Mouse (Mus musculus): ENCODE measurements at regions not wholly inside any gene's neighbourhood (a gene's known extent, or its start where the extent isn't known, plus 50 kb on each side); places are given as distances from the start of the nearest gene placed in this dataset.

- DNase-seq (ENCODE audit: low spot score in 2 of 2): peak in 1 of 2 experiments; percentile 3
Measured at GRCm38 (mm10) chr4:10774557-10775215, 99.6 kb upstream of the 2610301B20Rik start.

GRCm38 (mm10) chr4:10786701-10787100, 87.6 kb upstream of the 2610301B20Rik start:
- DNase-seq (ENCODE audit: low spot score in 2 of 2): no peak

- no peak for DNase-seq (ENCODE audit: low spot score in 2 of 2)
Measured at GRCm38 (mm10) chr4:10788306-10788705, 86.0 kb upstream of the 2610301B20Rik start.

- DNase-seq (ENCODE audit: low spot score in 2 of 2): peak; percentile 4 to 18
Measured at GRCm38 (mm10) chr4:10789141-10789540, 85.2 kb upstream of the 2610301B20Rik start.

- no peak for DNase-seq (ENCODE audit: low spot score in 2 of 2)
Measured at GRCm38 (mm10) chr4:10792628-10793027, 81.7 kb upstream of the 2610301B20Rik start.

- no peak for DNase-seq (ENCODE audit: low spot score in 2 of 2)
Measured at GRCm38 (mm10) chr4:10794471-10794870, 79.8 kb upstream of the 2610301B20Rik start.

- DNase-seq (ENCODE audit: low spot score in 2 of 2): no peak
Measured at GRCm38 (mm10) chr4:10800780-10801553, 73.3 kb upstream of the 2610301B20Rik start.

GRCm38 (mm10) chr4:10804735-10805134, 69.6 kb upstream of the 2610301B20Rik start:
- no peak for DNase-seq (ENCODE audit: low spot score in 2 of 2)

GRCm38 (mm10) chr4:10807260-10807659, 67.0 kb upstream of the 2610301B20Rik start:
- no peak for DNase-seq (ENCODE audit: low spot score in 2 of 2)

- no peak for DNase-seq (ENCODE audit: low spot score in 2 of 2)
Measured at GRCm38 (mm10) chr4:10812931-10813330, 61.4 kb upstream of the 2610301B20Rik start.
